ENCODE assay signal across 11 mouse cellular contexts in the genomic region with DNA sequence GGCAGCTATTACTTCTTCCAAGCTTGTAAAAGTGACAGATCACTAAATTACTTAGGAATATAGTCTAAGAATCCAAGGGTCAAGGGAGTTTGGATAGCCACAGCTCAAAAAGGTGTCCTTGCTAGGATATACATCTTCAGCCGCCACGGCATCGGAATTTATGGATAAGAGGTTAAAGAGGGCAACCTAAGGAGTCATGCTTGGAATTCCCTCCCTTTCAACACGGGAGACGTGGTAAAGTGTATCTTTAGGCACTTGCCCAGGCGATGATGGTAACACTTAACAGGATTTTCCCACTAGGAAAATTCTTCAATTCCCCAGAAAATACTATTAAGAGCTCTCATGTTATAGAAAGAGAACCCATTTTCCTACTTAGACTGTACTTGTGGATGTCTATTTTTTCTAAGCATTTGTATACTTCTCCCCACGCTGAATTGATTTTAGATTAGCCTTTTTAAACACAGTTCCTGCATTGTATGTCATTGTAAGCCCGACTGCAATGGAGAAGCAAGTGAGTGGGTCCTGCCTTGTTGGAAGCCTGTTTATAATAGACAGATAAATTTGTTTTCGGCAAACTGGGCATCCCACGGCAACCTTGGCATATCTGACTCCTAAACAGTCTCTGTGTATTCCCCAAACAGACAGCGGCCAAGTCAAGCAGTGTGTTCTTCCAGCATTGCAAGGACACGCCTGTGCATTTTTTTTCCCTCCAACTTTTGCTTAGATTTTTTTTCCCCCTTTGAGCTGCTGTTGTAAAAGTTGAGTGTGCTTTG.
DNase-seq lines count a peak whose midpoint lies in the region; ATAC-seq lines count a peak whose summit lies in the region.
"Had no signal": no experiment of that assay in that cellular context is flagged by ENCODE, and none has a peak within 500 bp of the region (broad histone marks: within the 10 kb centered on the region; RNA-seq: fewer than 3 reads in every experiment).

No protein-coding gene starts in this region.

- no peak for ATAC-seq in heart, embryonic 13.5 days (ENCODE audit: extremely low read depth, insufficient number of reproducible peaks, low FRiP score, low TSS enrichment)

- no peak overlapping the region for H3K4me3 ChIP-seq in heart, embryonic 13.5 days
- H3K4me3 ChIP-seq: myocyte had no signal

- H3K9me3 ChIP-seq in heart, embryonic 13.5 days, result no peaks in the 10 kb centered on the region

- H3K4me1 ChIP-seq in heart, embryonic 13.5 days, result peaks cover 21% of the 10 kb centered on the region

- WGBS in heart, embryonic 13.5 days, result 30% methylated on average over 12 of the region's 12 CpGs

- H3K9ac ChIP-seq in heart, embryonic 13.5 days, result no peak overlapping the region

- intact Hi-C loops in heart, postnatal 36 days (cut with DNase I), result no loop called here
- intact Hi-C loops in gastrocnemius, postnatal 14 days (cut with DNase I; ENCODE audit: low total_unique reads), result no loop called here

- no peak for DNase-seq in heart, postnatal 36 days
- peak; percentile 16 for DNase-seq in ovary, postnatal 36 days (ENCODE audit: low spot score)
- no peak for DNase-seq in ovary, postnatal 14 days (ENCODE audit: low spot score)
- DNase-seq in gastrocnemius, postnatal 14 days, result peak; percentile 33
- peak; percentile 56 for DNase-seq in skeletal muscle tissue, adult 2 months (ENCODE audit: low read depth, low spot score)
- no peak for DNase-seq in frontal cortex, postnatal 14 days (ENCODE audit: low spot score in 2 of 2)
- DNase-seq in urinary bladder, postnatal 10 days (ENCODE audit: low spot score), result no peak
- DNase-seq: kidney, postnatal 14 days; lung, postnatal 10 days had no signal

- H3K4me2 ChIP-seq in heart, embryonic 13.5 days, result peak overlapping the region; percentile 47

- no peaks in the 10 kb centered on the region for H3K27me3 ChIP-seq in heart, embryonic 13.5 days (replicated peaks)

- H3K36me3 ChIP-seq in heart, embryonic 13.5 days, result no peaks in the 10 kb centered on the region

- peak overlapping the region; percentile 53; the same call in 1 of the 2 replicates for H3K27ac ChIP-seq in heart, embryonic 13.5 days (replicated peaks)

Comparison
In these comparisons a context has a peak if more than half of its experiments do, and no peak if none do; other contexts are left out.
1. DNase-seq: peak in ovary, postnatal 36 days (single experiment), gastrocnemius, postnatal 14 days (single experiment) and skeletal muscle tissue, adult 2 months (single experiment); none in heart, postnatal 36 days (0 of 2), ovary, postnatal 14 days (single experiment), frontal cortex, postnatal 14 days (0 of 2) and urinary bladder, postnatal 10 days (single experiment).